In the genomic region with DNA sequence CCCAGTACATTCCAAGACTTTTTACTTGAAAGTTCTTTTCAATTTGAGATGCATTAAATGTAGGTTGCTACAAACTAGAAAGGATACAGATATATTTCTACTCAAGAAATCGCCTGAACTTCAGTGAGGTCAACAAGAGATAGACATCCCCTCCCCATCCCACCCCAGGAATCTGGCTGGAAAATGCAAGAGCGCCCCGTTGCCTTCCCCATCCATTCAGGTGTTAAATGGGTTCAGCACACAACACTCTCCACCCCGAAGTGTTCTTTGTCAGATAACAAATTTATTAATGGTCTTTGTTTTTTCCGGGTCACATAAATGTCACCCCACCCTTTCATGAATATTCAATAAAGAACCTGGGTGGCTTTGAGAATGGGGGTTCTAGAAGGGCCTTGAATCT, we compare ENCODE assay signal across 14 mouse cellular contexts.
"Had no signal": no experiment of that assay in that cellular context is flagged by ENCODE, and none has a peak within 500 bp of the region (broad histone marks: within the 10 kb centered on the region; RNA-seq: fewer than 3 reads in every experiment).

No protein-coding gene starts in this region.

- H3K36me3 ChIP-seq: limb, embryonic 10.5 days; limb, embryonic 13.5 days; liver, embryonic 13.5 days; midbrain, embryonic 10.5 days; midbrain, embryonic 13.5 days; neural tube, embryonic 12.5 days; neural tube, embryonic 15.5 days had no signal

- H3K27me3 ChIP-seq: megakaryocyte, embryonic 14.5 days; neural tube, embryonic 12.5 days had no signal

- H3K9me3 ChIP-seq: limb, embryonic 10.5 days; limb, embryonic 13.5 days; liver, embryonic 13.5 days; megakaryocyte, embryonic 14.5 days; midbrain, embryonic 10.5 days; midbrain, embryonic 13.5 days; neural tube, embryonic 12.5 days; neural tube, embryonic 15.5 days had no signal

- DNase-seq: kidney, postnatal 25 days; layer of hippocampus, adult 9-11 months; liver; liver, embryonic 13.5 days; thymus, adult 2 months; thymus, postnatal 14 days; thymus, postnatal 4 days had no signal

- H3K27ac ChIP-seq: neural tube, embryonic 12.5 days had no signal
